Mouse (Mus musculus) frontal cortex, postnatal 25 days (tissue): ENCODE measurements around the gene Casq2.

Source experiments
- DNase-seq, 2 experiments: peaks; one replicate each; pipeline ENCODE4 v3.0.0; 2022; ENCODE audit warnings: low spot score in 2 of 2

Casq2 gene

GRCm38 (mm10) chr3:102164911-102165310 is 78.7 kb downstream of the Casq2 start:
- no peak for DNase-seq

DNA sequence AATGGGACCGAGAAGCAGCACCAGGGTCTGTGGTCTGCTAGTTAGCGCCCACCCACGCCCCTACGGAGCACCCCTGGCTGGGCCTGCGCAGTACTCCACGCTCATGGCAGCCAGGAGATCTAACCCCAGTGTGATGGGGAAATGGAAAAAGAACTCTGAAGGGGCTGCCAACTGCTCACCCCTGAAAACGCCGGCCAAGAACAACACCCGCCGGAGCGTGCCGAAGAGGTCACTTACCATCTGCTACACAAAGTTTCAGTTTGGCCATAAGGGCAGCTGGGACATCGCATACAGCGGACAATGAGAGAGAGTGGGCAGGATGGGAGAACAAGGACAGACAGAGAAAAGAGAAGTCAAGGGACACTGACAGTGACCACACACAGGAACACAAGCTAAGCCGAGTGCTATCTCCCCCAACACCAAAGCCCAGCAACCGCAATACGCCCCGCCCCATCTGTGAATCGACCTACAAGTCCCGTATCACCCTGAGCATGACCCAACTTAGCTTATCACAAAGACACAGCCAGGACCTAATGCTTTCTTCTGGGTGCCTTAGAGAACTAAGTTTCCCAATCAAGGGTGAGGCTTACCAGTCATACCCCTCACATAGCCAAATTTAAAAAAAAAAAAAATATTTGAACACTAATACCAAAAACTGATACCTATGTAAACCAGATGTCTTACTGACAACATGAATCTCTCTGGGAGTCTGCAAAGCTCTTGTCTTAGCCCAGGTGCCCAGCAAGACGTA is 79.5 kb downstream of the Casq2 start:
- no peak for DNase-seq

- DNase-seq = no peak
These were observed 80.0 kb downstream of the Casq2 start for GRCm38 (mm10) chr3:102166287-102166620.

DNA sequence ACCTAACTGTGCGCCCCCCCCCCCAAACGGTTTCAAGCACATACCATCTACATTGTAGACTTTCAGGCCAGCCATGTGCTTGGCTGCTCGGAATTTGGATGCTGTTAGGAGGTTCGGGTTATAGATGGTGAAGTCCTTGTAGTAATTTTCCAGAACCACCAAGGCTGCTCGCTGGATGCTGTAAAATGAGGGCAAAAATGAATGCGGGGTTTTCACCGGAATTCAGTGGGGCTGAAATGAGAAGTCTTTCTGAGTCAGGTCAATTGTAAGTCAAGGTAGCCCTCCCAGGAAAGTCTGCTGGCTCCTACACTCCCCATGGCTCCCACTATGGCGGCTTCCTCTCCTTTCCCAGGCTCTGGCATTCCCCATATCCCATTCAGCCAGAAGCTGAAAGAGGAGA is 80.6 kb downstream of the Casq2 start:
- DNase-seq = no peak

DNA sequence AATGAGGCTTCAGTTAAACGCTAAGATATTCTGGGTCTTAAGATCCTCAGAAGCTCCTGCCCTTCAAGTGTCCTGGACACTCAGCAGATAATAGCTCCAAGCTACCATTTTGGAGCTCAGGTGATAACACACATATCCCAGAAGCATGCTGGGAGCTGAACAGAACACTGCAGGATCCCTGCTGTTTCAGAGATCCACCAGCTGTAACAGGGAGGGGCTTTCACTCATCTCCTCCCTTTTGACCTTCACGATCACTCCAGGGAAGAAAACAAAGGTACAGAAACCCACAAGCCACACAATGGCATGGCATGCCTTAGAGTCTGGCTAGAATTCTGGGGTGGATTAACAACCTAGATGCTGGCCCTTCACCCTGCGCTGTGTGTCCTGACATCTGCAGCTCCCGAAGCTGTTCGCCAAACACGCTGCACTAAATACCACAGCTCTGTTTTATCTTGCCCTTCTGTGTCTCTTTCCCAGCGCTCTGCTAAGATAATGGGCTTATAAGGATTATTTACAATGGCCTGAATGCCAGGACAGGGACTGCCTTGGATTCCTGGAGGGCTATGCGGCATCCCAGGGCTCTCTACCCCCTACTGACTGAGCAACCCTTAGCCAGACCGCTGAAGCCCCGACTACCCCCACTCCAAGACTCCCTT is 81.5 kb downstream of the Casq2 start:
- DNase-seq = no peak

DNA sequence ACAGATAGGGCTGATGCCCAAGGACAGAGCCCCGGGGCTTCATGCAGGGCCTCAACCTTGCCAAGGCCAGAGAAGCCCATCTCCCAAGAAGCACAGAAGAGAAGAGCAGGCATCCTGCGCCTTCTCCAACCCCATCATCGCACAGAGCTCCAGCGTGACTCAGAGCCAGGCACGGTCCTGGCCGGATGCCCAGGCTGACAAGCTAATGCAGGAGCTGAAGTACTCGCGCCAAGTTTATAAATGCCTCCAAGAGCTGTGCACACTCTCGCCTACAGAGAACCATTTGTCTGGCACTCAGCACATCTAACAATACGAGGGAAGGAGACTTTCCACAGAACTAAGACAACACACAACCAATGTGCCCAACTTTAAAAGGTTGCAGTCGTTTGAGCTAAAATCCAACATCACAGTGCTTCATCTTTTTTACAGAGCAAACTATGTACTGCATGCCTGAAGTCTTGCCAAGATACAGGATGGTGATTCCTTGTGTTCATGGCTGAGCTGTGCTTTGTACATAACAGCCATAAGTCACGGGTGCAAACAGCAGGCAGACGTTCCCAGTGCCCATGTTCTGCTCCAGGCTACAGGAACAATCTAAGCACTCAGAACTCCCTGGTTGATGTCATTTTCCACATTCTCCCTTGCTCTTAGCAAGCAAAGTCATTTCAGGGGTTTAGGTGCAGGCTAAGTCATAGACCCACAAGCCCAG is 83.1 kb downstream of the Casq2 start:
- DNase-seq = peak; percentile 86 to 89

DNA sequence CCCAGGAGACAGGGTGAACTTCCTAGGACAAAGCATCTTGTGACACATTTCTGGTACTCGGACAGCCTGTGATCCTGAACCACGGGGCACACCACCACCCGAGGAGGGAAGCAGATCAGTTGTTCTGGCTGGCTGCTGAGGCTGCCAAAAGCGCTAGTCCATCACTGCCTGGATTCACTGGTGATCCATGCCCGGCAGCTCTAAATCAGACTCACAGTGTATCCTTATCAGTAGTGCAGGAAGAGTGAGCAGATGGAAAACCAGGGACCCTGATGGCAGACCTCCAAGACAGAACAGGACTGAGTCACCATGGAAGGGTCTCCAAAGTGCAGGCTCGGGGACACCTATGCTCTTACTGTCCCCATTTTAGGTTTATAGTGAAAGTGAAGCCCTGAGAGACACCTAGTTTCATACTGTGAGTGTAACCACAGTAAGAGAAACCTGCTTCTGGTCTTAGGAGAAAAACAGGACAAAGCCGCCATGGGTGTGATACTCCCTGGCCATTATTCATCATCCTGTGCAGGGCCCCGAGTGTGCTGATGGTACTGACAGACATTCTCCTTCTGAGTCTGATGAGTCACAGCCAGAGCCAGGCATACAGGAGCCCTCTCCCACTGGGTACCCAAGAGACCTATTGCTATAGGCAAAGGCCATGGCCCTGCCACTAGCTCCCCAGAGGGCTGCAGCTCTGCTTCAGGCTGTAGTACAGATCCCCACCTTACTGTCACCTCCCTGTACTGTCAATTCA is 88.1 kb downstream of the Casq2 start:
- DNase-seq = no peak

DNA sequence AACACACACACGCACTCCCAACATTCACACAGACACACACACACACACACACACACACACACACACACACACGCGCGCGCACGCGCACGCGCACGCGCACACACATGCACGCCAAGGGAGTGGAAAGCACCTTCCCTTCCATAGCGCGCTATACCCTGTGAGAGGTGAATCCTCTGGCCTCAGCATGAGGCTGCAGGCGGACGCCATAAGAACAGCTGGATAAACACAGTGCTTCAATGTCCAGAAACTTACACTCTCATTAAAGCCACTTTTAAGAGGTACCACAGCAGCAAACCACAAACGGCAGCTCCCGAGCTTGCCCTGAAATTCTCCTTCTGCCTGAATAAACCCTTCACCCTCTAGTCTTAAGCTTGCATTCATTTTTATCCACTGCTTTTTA is 89.5 kb downstream of the Casq2 start:
- no peak for DNase-seq

GRCm38 (mm10) chr3:102176116-102176515 is 89.9 kb downstream of the Casq2 start:
- no peak for DNase-seq

- no peak for DNase-seq
These were observed 91.8 kb downstream of the Casq2 start for GRCm38 (mm10) chr3:102177837-102178615.

DNA sequence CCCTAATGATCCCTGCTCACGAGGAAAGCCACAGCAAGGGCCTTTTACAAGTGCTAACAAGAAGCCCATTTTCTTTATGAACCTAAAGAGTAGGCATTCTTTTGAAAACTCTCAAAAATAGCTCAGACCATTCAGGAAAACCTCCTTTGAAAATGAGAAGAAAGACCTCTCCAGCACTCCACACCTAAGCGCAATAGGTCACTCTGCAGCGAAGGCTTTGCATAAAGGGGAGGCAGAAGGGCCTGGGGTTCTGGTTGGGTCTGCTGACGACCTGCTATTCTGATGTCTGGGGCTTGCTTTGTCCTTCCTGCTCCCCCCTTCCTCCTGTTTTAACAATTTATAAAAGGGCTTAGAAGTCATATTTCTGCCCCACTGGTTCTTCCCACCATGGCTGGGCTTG is 93.7 kb downstream of the Casq2 start:
- no peak for DNase-seq

DNA sequence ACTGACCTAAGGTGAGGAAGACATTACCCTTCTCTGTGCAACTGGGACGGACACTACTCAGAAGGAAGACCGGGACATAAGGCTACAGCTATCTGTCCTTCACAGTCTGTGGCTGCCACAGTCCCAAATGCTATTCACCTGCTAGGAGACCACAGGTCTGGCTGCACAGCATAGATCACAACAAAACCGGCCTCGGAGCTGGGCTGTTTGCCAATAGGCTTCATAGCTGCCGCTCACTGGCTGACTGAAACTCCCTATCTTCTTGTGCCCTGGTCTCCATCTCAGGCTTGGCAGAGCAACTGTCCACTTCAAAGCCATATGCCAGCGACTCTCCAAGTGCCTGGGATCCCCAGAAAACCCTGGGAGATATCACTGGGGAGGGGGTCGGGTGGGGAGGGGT is 94.5 kb downstream of the Casq2 start:
- DNase-seq = no peak

GRCm38 (mm10) chr3:102181191-102181590 is 95.0 kb downstream of the Casq2 start:
- no peak for DNase-seq

DNA sequence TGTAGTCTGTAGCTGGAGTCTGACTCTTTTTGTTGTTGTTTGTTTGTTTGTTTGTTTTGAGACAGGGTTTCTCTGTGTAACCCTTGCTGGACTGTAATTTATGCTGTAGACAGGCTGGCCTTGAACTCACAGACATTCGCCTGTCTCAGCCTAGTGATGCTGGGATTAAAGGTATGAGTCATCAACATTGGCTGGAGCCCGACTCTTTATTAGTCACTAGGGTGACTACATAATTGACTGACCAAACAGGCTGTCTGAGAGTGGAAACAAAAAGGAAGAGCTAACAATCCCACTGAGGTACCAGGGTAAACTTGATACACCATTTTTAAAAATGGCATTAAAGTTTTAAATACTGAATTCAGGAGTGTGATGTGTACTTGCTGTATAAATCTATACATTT is 96.4 kb downstream of the Casq2 start:
- no peak for DNase-seq

- DNase-seq = no peak
These were observed 98.5 kb downstream of the Casq2 start for GRCm38 (mm10) chr3:102184721-102185120.

DNA sequence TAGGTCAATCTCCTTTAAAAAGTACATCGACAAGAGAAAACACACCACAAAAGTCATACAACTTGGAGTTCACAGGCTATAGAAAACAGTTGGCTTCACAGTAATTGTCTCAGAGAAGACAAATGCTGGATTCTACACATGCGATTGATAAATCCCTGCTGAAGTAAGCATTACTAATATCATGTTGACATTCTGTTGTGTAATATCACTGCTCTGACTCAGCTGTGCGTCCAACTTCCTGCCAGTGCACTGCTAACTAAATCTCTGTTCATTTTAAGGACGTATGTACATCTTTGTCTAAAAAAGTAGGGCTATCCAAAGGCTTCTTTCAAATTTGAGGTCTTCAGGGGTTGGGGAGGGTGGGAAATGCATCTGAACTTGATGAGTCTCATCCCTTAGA is 101.2 kb downstream of the Casq2 start:
- DNase-seq = no peak

DNA sequence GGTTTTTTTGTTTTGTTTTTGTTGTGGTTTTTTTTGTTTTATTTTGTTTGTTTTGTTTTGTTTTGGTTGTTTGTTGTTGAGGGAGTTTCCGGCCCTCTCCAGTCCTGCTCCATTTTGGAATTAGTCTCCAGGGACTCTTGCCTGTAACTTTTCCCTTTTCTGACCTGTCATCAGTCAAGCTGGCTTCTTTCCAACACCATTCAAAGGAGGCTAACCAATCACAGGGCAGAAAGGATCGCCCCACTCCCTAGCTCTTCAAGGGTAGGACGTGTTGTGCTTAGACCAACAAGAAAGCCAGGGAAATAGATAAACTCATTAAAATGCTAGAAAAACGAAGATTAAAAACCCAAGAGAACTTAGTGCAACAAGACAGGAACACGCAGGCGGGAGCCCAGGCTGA is 102.8 kb downstream of the Casq2 start:
- DNase-seq = no peak

DNA sequence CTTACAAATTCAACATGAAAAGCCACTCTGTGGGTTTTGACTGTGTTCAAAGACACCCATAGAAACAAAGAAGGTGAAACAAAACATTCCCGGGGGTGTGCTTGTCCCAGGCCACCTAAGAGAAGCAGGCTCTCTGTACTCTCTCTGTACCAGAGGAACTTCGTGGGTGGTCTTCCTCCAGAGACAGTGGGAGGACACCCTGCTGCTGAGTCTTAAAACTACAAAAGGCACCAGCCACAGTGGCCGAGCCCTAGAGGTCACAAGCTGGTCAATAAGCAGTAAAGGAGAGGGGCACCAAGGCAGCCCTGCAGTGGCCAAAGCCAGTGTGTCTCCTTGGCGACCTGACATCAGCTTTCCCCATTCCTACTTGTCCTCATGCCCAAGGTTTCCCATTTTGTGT is 103.8 kb downstream of the Casq2 start:
- no peak for DNase-seq

DNA sequence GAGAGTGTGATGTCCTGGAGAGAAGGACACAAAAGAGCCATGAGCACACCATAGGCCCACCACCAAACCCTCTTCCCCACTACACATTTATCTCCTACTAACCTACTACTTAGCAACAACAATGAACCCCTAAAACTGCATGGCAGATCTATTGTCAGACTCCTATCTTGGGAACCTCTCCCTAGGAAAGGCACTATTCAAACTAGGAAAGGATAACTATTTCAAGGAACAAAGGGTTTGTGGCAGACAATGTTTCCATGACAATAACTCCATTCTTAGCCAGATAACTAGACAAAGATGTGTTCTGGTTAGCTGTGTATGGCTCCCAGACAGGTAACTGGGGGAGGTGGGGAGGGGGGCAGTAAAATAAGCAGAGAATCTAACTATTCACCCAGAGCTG is 104.4 kb downstream of the Casq2 start:
- DNase-seq = no peak

- DNase-seq = no peak
These were observed 105.4 kb downstream of the Casq2 start for GRCm38 (mm10) chr3:102191575-102191974.

GRCm38 (mm10) chr3:102192621-102193020 is 106.4 kb downstream of the Casq2 start:
- no peak for DNase-seq
